Mouse (Mus musculus) embryonic facial prominence, embryonic 15.5 days (tissue): ENCODE results near the gene Scn10a. TPM values are rescaled to one million over a fixed set of nuclear protein-coding genes. Genes with fewer than 3 reads are reported as not detected.

Experiments used
- ATAC-seq: fragments of 200-750 bp; cut with Nextera tagmentation; 2 replicates; pipeline ENCODE4 v1.8.0; 2017; ENCODE audit warnings: low read depth, moderate TSS enrichment; ENCODE audit not compliant: insufficient number of reproducible peaks, low FRiP score, low TSS enrichment
- H3K27ac ChIP-seq: fragments of 300-500 bp; sonication (generic); replicated peaks from 2 replicates; pipeline ENCODE4 v1.5.1; 2015; ENCODE audit warnings: mild to moderate bottlenecking, inconsistent platforms
- H3K27me3 ChIP-seq: fragments of 300-500 bp; sonication (generic); 2 replicates; pipeline ENCODE4 v1.6.1; 2015; ENCODE audit warnings: inconsistent platforms
- H3K36me3 ChIP-seq: fragments of 300-500 bp; sonication (generic); 2 replicates; pipeline ENCODE4 v1.6.1; 2015; ENCODE audit warnings: mild to moderate bottlenecking, inconsistent platforms
- H3K4me1 ChIP-seq: fragments of 300-500 bp; sonication (generic); 2 replicates; pipeline ENCODE4 v1.6.1; 2015; ENCODE audit warnings: inconsistent platforms
- H3K4me2 ChIP-seq: fragments of 300-500 bp; sonication (generic); replicated peaks from 2 replicates; pipeline ENCODE4 v1.6.1; 2015; ENCODE audit warnings: mild to moderate bottlenecking, inconsistent platforms
- H3K4me3 ChIP-seq: fragments of 300-500 bp; sonication (generic); replicated peaks from 2 replicates; pipeline ENCODE4 v1.5.1; 2015; ENCODE audit warnings: mild to moderate bottlenecking, inconsistent platforms
- H3K9ac ChIP-seq: fragments of 300-500 bp; sonication (generic); 2 replicates; pipeline ENCODE4 v1.6.1; 2015; ENCODE audit warnings: inconsistent platforms
- H3K9me3 ChIP-seq: fragments of 300-500 bp; sonication (generic); replicated peaks from 2 replicates; pipeline ENCODE4 v1.6.1; 2016; ENCODE audit warnings: inconsistent platforms
- WGBS: fragments of 180-500 bp; shearing (Covaris S2); methylation state at CpG from one replicate; pipeline ENCODE4 v1.1.7; 2015; 5-methylcytosine and 5-hydroxymethylcytosine counted together
- polyA plus RNA-seq: library from polyadenylated mRNA; unstranded; fragments of >200 nt; fragmentation: Nextera tagmentation; extraction: Ambion mirVana; gene quantifications from 2 replicates; pipeline ENCODE4 v1.2.1, GENCODE M21; 2015

Gene Scn10a
- polyA plus RNA-seq, 1 experiment from 2014 or later: 0.05 TPM

DNA sequence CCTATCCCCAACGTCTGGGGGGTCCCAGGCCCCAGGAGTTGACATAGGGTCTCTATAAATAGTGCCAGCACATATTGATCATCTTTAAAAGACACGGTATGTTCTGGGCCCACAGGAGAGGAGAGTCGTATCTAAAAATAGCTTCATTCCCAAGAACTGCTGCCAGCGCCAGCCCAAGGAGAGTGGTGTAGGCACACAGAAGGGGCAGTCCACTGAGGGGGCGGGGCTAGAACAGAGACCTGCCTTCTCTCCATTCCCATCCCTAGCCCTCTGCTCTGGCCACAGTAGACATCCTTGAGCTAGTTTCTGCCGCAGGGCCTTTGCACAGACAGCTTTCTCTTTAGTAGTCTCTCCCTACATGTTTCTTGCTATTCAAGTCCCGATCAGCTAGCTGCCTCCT, 144.8 kb downstream of the Scn10a start:
- WGBS: 69% methylated on average over 7 of the region's 7 CpGs
- H3K9me3 ChIP-seq: no peaks in the 10 kb centered on the region
- no peak overlapping the region for H3K27ac ChIP-seq
- peaks cover 93% of the 10 kb centered on the region for H3K27me3 ChIP-seq
- peaks cover 30% of the 10 kb centered on the region for H3K4me1 ChIP-seq
- H3K36me3 ChIP-seq: no peaks in the 10 kb centered on the region
- no peak overlapping the region for H3K9ac ChIP-seq
- no peak for ATAC-seq
- no peak overlapping the region for H3K4me3 ChIP-seq
- H3K4me2 ChIP-seq: no peak overlapping the region

DNA sequence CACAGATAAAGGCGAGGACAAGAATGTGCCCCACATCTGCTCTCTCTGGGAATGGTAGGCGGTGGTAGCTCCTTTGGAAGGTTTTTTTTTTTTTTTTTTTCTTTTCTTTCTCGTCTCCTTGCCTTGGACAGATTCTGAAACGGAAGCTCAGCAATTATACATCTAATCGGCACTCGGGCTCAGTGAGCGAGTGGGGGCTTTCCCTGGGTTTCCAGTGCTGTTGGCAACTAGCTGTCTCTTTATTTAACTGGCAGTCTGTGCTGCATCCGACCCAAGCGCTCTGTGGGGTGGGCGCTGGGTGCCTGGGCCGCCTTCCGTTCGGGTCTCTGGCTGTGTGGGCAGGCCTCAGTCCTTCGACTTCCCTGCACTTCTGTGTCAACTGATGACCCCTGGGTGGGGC, 146.1 kb downstream of the Scn10a start:
- Histone ChIP-seq H3K4me1 (peaks cover 16% of the 10 kb centered on the region), H3K9me3 (no peaks in the 10 kb centered on the region), H3K27ac (no peak overlapping the region), H3K4me3 (no peak overlapping the region), H3K36me3 (no peaks in the 10 kb centered on the region), H3K4me2 (no peak overlapping the region), H3K27me3 (peaks cover 80% of the 10 kb centered on the region), H3K9ac (no peak overlapping the region)
- 48% methylated on average over 14 of the region's 14 CpGs for WGBS
- ATAC-seq: no peak

GRCm38 (mm10) chr9:119571411-119571888, 147.7 kb downstream of the Scn10a start:
- Histone ChIP-seq H3K27ac (no peak overlapping the region), H3K9ac (no peak overlapping the region), H3K4me1 (peaks cover 14% of the 10 kb centered on the region), H3K4me2 (no peak overlapping the region), H3K4me3 (no peak overlapping the region), H3K27me3 (peaks cover 73% of the 10 kb centered on the region), H3K36me3 (no peaks in the 10 kb centered on the region), H3K9me3 (no peaks in the 10 kb centered on the region)
- WGBS: 3% methylated on average over 15 of the region's 15 CpGs
- no peak for ATAC-seq

- H3K27me3 ChIP-seq: peaks cover 65% of the 10 kb centered on the region
- H3K4me1 ChIP-seq: peaks cover 9% of the 10 kb centered on the region
- no peaks in the 10 kb centered on the region for H3K36me3 ChIP-seq
- H3K27ac ChIP-seq: no peak overlapping the region
- H3K9ac ChIP-seq: no peak overlapping the region
- ATAC-seq: no peak
- H3K4me2 ChIP-seq: no peak overlapping the region
- 17% methylated on average over 9 of the region's 9 CpGs for WGBS
- no peaks in the 10 kb centered on the region for H3K9me3 ChIP-seq
- H3K4me3 ChIP-seq: no peak overlapping the region
These were observed 148.5 kb downstream of the Scn10a start for GRCm38 (mm10) chr9:119570652-119571051.

GRCm38 (mm10) chr9:119568732-119569131, 150.4 kb downstream of the Scn10a start:
- 76% methylated on average over 8 of the region's 8 CpGs for whole genome bisulfite sequencing
- no peak overlapping the region for H3K4me3 ChIP-seq
- peaks cover 45% of the 10 kb centered on the region for H3K27me3 ChIP-seq
- no peak for ATAC-seq
- H3K9ac ChIP-seq: no peak overlapping the region
- no peaks in the 10 kb centered on the region for H3K36me3 ChIP-seq
- H3K4me1 ChIP-seq: peaks cover 9% of the 10 kb centered on the region
- no peak overlapping the region for H3K27ac ChIP-seq
- no peaks in the 10 kb centered on the region for H3K9me3 ChIP-seq
- no peak overlapping the region for H3K4me2 ChIP-seq

- Histone ChIP-seq H3K4me1 (peaks cover 9% of the 10 kb centered on the region), H3K9me3 (no peaks in the 10 kb centered on the region), H3K4me3 (no peak overlapping the region), H3K27ac (no peak overlapping the region), H3K4me2 (no peak overlapping the region), H3K9ac (no peak overlapping the region), H3K27me3 (peaks cover 38% of the 10 kb centered on the region), H3K36me3 (no peaks in the 10 kb centered on the region)
- 54% methylated on average over 5 of the region's 5 CpGs for WGBS
- no peak for ATAC-seq
These were observed 151.3 kb downstream of the Scn10a start for GRCm38 (mm10) chr9:119567800-119568199.

- Histone ChIP-seq H3K9ac (no peak overlapping the region), H3K9me3 (no peaks in the 10 kb centered on the region), H3K4me2 (no peak overlapping the region), H3K4me1 (peaks cover 5% of the 10 kb centered on the region; the same call in 1 of the 2 replicates), H3K4me3 (no peak overlapping the region), H3K27ac (no peak overlapping the region), H3K27me3 (peaks cover 23% of the 10 kb centered on the region), H3K36me3 (no peaks in the 10 kb centered on the region)
- peak; percentile 61; the same call in 1 of the 2 replicates for ATAC-seq
- 12% methylated on average over 10 of the region's 10 CpGs for WGBS
These were observed 152.9 kb downstream of the Scn10a start for GRCm38 (mm10) chr9:119566214-119566613.

GRCm38 (mm10) chr9:119564803-119565202, 154.3 kb downstream of the Scn10a start:
- H3K27me3 ChIP-seq: peaks cover 9% of the 10 kb centered on the region; the same call in 1 of the 2 replicates

DNA sequence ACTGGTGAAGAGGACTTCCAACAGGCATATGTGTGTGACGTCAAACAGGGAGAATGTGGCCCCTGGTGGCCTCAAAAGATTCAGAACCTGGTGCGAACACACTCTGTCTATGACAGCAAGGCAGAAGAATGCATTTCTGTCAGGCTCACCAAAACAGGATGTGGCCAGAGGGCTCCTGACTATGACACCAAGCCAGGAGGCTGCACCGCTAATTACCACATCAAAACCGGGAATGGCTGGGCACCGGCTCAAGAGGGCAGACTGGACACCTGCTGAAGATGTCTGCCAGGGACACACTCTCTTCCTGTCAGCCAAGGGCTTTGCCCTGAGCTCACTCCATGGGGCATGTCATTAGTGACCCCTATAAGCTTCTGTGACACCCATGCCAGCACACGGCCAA, 155.5 kb downstream of the Scn10a start:
- H3K36me3 ChIP-seq: no peaks in the 10 kb centered on the region
- no peak for ATAC-seq
- H3K4me2 ChIP-seq: no peak overlapping the region
- no peak overlapping the region for H3K27ac ChIP-seq
- H3K9ac ChIP-seq: no peak overlapping the region
- H3K27me3 ChIP-seq: peaks cover 8% of the 10 kb centered on the region; the same call in 1 of the 2 replicates
- 56% methylated on average over 6 of the region's 6 CpGs for WGBS
- no peak overlapping the region for H3K4me3 ChIP-seq
- no peaks in the 10 kb centered on the region for H3K9me3 ChIP-seq
- H3K4me1 ChIP-seq: peaks cover 12% of the 10 kb centered on the region

More at GRCm38 (mm10) chr9:119564803-119565202, 154.3 kb downstream of the Scn10a start:
- H3K36me3 ChIP-seq: no peaks in the 10 kb centered on the region
- H3K4me1 ChIP-seq: peaks cover 5% of the 10 kb centered on the region; the same call in 1 of the 2 replicates
- H3K4me2 ChIP-seq: no peak overlapping the region
- H3K9me3 ChIP-seq: no peaks in the 10 kb centered on the region
- no peak overlapping the region for H3K9ac ChIP-seq
- no peak overlapping the region for H3K4me3 ChIP-seq
- H3K27ac ChIP-seq: no peak overlapping the region
- 80% methylated on average over 6 of the region's 6 CpGs for WGBS
- no peak for ATAC-seq

DNA sequence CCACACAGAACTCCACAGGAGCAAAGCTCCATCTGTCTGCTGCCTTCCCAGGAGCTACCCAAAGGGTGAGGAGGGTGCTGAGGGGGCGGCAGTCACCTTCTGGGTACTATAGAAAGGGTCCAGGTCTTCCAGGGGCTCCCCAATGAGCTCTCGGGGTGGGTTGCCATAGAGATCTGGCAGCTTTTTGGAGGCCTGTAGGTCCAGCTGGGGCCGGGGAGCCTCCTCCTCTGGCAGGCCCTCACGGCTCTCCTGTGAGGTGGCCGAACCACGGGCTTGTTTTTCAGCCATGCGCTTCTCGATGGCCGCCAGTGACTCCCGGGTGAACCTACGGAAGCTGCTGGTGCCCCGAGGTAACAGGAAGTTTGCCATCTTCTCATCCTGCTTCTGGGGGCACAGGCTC, 156.9 kb downstream of the Scn10a start:
- H3K4me3 ChIP-seq: no peak overlapping the region
- H3K9me3 ChIP-seq: no peaks in the 10 kb centered on the region
- no peak overlapping the region for H3K9ac ChIP-seq
- H3K27ac ChIP-seq: no peak overlapping the region
- no peaks in the 10 kb centered on the region for H3K36me3 ChIP-seq
- peaks cover 10% of the 10 kb centered on the region; the same call in 1 of the 2 replicates for H3K27me3 ChIP-seq
- WGBS: 68% methylated on average over 12 of the region's 12 CpGs
- no peak for ATAC-seq
- no peak overlapping the region for H3K4me2 ChIP-seq
- peaks cover 16% of the 10 kb centered on the region for H3K4me1 ChIP-seq

DNA sequence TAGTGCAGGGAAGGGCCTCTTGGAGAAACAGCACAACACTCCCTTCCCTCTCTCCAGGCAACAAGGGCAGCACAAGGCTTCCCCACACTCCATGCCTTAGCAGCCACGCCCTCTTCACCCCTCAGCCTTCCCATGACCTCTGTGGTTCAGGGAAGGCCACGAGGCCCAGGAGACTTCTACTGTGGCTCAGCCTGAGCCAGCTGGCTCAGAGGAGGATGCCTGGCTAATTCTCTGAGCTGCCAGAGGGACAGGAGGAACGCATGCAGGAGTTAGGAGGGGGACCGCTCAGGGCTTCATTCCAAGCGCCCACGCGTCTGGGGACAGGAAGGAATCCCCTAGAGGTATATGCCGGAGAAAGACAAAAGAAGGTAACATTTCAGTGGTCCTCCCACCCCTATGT, 157.4 kb downstream of the Scn10a start:
- no peak overlapping the region for H3K27ac ChIP-seq
- H3K36me3 ChIP-seq: no peaks in the 10 kb centered on the region
- no peak for ATAC-seq
- 53% methylated on average over 8 of the region's 8 CpGs for WGBS
- no peak overlapping the region for H3K4me3 ChIP-seq
- peaks cover 16% of the 10 kb centered on the region for H3K4me1 ChIP-seq
- H3K27me3 ChIP-seq: peaks cover 5% of the 10 kb centered on the region; the same call in 1 of the 2 replicates
- H3K9me3 ChIP-seq: no peaks in the 10 kb centered on the region
- no peak overlapping the region for H3K4me2 ChIP-seq
- H3K9ac ChIP-seq: no peak overlapping the region
